Mouse (Mus musculus) cerebellum, postnatal 14 days (tissue): Measurements from ENCODE around the gene Olfm4.

Experiments
- DNase-seq, 2 experiments: peaks; one replicate each; pipeline ENCODE4 v3.0.0; 2021; ENCODE audit warnings: mixed read lengths in 2 of 2

The Olfm4 gene

DNA sequence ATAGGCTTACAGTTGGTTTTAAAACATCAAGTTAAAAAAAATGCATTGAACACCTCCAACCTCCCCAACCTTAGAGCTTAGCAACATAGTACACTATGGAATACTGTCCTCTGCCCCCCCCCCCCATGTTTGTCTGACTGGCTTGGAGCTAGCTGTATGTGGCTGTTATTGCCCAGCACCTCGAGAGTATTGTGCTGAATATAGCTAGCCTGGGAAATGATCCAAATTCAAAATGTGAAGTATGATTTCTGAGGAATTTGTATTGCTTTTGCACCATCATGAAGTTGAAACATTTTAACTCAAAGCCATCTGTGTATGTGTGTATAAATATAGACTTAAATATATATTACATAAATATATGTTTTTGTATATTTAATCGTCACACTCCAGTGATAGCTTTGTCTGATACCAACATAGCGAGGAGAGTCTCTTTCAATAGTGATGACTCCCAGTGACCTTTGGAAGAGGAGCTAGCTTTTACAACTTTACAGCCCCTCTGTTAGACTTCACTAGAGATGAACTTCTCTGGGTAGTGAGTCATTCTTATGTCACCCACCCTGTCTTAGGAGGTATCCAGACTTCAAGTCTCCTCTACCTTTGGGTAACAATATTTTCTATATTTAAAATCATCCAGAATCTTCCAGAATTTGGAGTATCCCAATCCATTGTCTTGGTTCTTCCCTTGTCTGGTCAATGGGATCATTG is 45.6 kb downstream of the Olfm4 start:
- DNase-seq, result no peak

DNA sequence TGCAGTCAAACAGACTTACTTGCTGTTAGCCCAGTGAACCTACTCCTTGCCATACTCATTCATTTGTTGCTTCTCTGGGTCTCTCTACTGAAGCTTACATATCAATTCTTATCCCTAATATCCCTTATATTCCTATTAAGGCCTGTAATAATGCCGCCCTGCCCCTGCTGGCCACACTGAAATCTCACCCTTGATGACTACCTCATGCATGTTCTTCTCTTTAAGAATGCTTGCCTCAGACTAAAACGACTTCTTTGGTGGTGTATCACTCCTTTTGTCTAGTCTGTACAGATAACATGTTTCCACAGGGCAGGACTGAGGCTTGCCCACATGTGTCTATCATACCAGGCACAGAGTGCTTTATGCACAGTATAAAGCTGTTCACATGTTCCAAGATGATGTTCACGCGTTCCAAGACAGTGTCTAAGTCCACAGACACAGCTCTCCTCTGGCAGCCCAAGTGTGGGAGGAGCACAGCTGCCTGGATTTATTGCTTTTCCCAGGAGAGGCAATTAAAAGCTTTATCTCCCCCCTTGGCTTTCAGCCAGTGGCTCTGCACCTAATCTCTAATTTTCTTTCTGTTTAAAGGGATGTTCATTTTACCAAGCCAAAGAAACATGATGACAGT is 55.9 kb downstream of the Olfm4 start:
- no peak for DNase-seq

DNA sequence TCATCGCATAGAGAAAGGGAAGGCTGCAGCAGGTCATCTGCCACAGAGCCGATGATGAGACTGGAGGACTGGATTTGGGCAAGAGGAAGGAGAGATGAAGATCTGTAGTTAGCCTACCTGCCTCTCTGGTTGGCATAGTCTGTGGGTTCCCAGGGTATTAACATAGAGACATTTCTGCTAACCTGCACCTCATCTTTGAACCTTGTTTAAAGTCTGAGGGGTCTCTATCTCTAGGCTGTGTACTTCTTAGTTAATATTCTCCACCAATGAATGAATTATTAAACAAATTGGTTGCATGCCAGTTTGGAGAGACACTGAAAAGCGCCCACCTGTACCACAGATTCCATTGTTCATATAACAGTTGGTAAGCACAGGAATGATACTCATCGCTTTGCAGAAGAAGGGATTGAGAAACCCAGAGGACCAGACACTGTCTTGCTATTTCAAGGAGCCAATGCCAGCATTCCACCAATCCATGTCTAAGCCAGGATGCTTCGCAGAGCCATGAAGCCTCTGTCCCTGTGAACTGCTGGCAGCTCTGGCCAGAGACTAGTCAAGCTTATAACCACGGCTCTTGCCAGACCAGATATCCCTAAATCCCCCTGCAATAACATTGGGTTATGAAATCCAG is 62.3 kb downstream of the Olfm4 start:
- no peak for DNase-seq

DNA sequence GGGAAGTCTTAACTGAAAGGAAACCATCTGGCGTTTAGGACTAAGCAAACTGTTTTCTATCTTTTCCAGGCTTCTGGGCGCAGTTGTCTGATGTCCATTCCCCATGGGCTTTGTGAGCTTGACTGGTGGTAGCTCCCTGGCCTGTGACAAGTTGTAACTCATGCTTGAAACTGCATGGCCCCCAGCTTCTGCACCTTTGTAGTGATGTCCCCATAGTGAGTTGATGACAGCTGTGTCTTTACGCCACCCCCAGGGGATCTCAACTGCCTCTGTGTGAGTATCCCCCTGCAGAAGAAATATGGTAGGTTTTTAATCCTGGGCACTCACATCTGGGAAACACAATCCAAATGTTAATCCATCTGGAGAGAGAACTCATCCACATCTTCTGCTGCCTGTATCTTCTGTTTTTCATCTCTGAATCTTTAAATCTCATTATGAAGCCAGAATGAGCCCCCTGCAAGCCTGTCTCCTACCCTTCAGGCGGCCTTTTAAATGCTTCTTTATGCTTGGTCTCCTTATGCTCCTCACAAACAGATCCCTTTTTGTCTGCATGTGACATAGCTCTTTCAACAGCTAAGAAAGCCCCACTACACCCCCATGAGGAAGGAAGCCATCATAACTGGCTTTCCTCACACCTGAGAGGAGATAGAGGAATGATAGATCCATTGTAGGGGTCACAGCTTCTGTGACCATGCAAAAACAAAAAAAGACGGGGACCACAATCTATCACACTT is 63.7 kb downstream of the Olfm4 start:
- DNase-seq, result no peak

DNA sequence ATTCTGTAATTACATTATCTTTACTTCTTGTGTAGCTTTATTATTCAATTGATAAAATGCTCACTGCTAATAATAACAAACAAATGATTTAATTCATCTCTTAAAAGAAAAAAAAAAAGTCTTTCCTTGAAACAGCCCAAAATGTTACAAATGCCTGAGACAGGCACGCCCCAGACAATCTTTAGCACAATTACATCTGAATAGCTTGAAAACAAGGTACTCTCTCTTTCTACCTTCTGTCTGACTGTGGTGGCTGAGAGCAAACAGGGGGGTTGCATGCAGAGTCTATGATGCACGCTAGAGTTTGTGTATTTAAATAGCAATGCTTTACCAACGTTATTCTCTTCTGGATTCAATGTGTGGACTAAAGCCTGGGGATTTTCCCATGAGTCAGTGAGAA is 71.8 kb downstream of the Olfm4 start:
- no peak for DNase-seq

DNA sequence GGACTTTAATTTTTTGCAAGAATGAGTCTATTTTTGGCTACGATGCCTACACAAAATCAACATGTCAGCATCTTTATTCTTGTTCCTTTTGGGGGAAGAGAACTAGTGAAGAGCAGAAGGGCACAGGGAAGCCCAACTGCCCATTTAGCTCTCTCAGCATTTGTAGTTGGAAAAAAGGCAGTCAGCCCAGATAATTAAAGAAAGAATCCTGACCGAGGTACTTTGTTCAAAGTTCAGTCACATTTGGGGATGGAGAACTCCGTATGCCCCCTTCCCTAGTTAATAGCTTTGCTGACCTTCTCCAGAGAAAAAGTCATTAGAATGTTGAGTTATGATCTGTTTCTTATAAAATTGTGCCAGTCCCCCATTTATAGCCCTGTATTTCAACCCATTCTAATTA is 77.8 kb downstream of the Olfm4 start:
- no peak for DNase-seq

DNA sequence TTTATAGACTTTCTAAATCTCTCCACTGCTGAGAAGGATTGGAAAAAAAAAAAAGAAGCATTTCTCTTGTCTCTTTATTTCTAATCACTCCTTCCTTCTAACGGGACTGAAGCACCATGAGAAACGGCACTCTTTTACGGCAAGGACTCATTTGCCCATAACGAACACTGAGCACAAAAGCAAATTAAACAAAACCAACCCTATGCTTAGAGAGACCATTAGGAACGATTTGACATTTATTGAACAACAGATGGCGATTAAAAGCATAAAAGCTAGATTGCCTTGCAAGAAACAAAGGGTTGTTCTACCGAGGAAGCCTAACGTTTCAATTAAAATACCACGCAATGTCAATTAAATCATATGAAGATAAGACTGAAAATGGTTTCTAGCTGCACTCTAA is 79.0 kb downstream of the Olfm4 start:
- DNase-seq, result no peak

DNA sequence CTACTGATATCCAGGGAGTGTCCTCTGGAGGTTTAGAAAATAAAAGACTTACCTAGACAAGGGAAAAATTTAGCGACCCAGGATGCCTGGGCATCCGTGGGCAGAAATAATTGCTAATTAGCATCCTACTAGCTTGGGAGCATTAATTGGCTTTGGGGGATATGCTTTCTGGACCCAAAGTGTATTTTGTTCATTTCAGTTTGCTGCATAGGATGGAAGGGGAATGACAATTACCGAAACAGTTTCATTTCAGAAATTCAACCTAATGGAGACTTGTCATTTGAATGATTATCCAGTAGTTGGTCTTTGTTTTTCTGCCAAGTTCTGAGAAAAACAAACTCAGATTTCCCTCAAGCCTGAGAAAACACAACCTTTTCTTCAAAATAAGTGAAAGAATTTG is 86.7 kb downstream of the Olfm4 start:
- DNase-seq, result no peak
